In genomic region chr2:165285621-165286020, GRCm38 (mm10) we compare ENCODE assay signal across 9 mouse cellular contexts. TPM values are rescaled to one million over a fixed set of nuclear protein-coding genes. Genes with fewer than 3 reads are reported as not detected.
A peak's percentile ranks its signal among the peaks of the same experiment; 100 is the strongest.
DNase-seq lines count a peak whose midpoint lies in the region; ATAC-seq and TF ChIP-seq lines count a peak whose summit lies in the region.
"Had no signal": no experiment of that assay in that cellular context is flagged by ENCODE, and none has a peak within 500 bp of the region (broad histone marks: within the 10 kb centered on the region; RNA-seq: fewer than 3 reads in every experiment).

No protein-coding gene starts in this region.

- no peaks in the 10 kb centered on the region for H3K27me3 ChIP-seq in intestine, postnatal 0 days (replicated peaks; ENCODE audit: control insufficient read depth, insufficient read depth, low read length)
- no peaks in the 10 kb centered on the region for H3K27me3 ChIP-seq in midbrain, embryonic 16.5 days (ENCODE audit: control insufficient read depth, insufficient read depth, low read depth, low read length)

- ATAC-seq in intestine, postnatal 0 days = 0 out of 2 replicates have a peak, but pooled peaks have one; percentile 13
- ATAC-seq in monocyte, adult 5-6 weeks (replicated peaks; ENCODE audit: insufficient number of reproducible peaks, low FRiP score, low TSS enrichment, poor library complexity, severe bottlenecking) = peak; percentile 70
- no peak for ATAC-seq in midbrain, embryonic 16.5 days

- no peak overlapping the region; the same call in 1 of the 2 replicates for H3K9ac ChIP-seq in intestine, postnatal 0 days (ENCODE audit: low read depth, low read length)
- no peak overlapping the region for H3K9ac ChIP-seq in midbrain, embryonic 16.5 days (ENCODE audit: low read depth, low read length)

- TF ChIP-seq CTCF in intestine, postnatal 0 days (IDR thresholded peaks at IDR 0.05; ENCODE audit: low read depth) = no peak

- H3K4me3 ChIP-seq in intestine, postnatal 0 days (ENCODE audit: low read depth, low read length) = no peak overlapping the region
- H3K4me3 ChIP-seq in midbrain, embryonic 16.5 days (ENCODE audit: low read depth, low read length) = no peak overlapping the region

- H3K4me1 ChIP-seq in intestine, postnatal 0 days (replicated peaks; ENCODE audit: control insufficient read depth, insufficient read depth, low read length) = peaks cover 14% of the 10 kb centered on the region
- peaks cover 30% of the 10 kb centered on the region for H3K4me1 ChIP-seq in midbrain, embryonic 16.5 days (ENCODE audit: control insufficient read depth, insufficient read depth, low read length)

- 55% methylated on average over 8 of the region's 8 CpGs for WGBS in intestine, postnatal 0 days
- 91% methylated on average over 8 of the region's 8 CpGs for WGBS in midbrain, embryonic 16.5 days

- no peaks in the 10 kb centered on the region for H3K9me3 ChIP-seq in intestine, postnatal 0 days (ENCODE audit: control insufficient read depth)
- no peaks in the 10 kb centered on the region for H3K9me3 ChIP-seq in midbrain, embryonic 16.5 days (replicated peaks; ENCODE audit: control insufficient read depth, low read length, poor library complexity, severe bottlenecking)

- H3K4me2 ChIP-seq in intestine, postnatal 0 days (replicated peaks; ENCODE audit: low read depth) = peak overlapping the region; percentile 97
- H3K4me2 ChIP-seq in midbrain, embryonic 16.5 days (ENCODE audit: low read length) = no peak overlapping the region

- H3K27ac ChIP-seq in intestine, postnatal 0 days (ENCODE audit: low read depth, low read length) = peak overlapping the region; percentile 96
- no peak overlapping the region for H3K27ac ChIP-seq in midbrain, embryonic 16.5 days (ENCODE audit: low read length)

- peak; percentile 31 to 53 for DNase-seq in lung, adult 18-20 months
- DNase-seq in lung, postnatal 10 days = no peak
- DNase-seq in thymus, postnatal 4 days = peak; percentile 60
- no peak for DNase-seq in left cerebral cortex, adult 8-10 months (ENCODE audit: low spot score in 2 of 2)
- no peak for DNase-seq in adrenal gland, adult 8-10 months
- DNase-seq: heart, postnatal 36 days had no signal

- H3K36me3 ChIP-seq in intestine, postnatal 0 days (ENCODE audit: control insufficient read depth, insufficient read depth) = peaks cover 34% of the 10 kb centered on the region
- peaks cover 10% of the 10 kb centered on the region for H3K36me3 ChIP-seq in midbrain, embryonic 16.5 days (ENCODE audit: control insufficient read depth, insufficient read depth, low read length)

RNA-seq across cellular contexts. Expression of gene Slc35c2, which starts 2.0 kb away (rescaled TPM):
- polyA plus RNA-seq in intestine, postnatal 0 days (2015; fragmentation: Nextera tagmentation; extraction: Ambion mirVana) = 199 and 209 TPM in 2 replicates
- total RNA-seq in monocyte, adult 5-6 weeks (2017) = 40.2 to 52.6 TPM (median 47.2 TPM) in 3 replicates
- 10 to 100 TPM; 57.0 to 58.1 (median 57.6) TPM for total RNA-seq in left cerebral cortex, adult 8-10 months (2022)
- 68.0 and 71.9 TPM in 2 replicates for polyA plus RNA-seq in midbrain, embryonic 16.5 days (2015; fragmentation: Nextera tagmentation; extraction: Ambion mirVana)
- total RNA-seq in adrenal gland, adult 8-10 months (2022) = 10 to 100 TPM; 56.7 to 62.1 (median 58.3) TPM

RNA-seq across cellular contexts. Expression of gene Elmo2, which starts 40.7 kb away (rescaled TPM):
- polyA plus RNA-seq in intestine, postnatal 0 days (2015; fragmentation: Nextera tagmentation; extraction: Ambion mirVana) = 62.2 and 63.6 TPM in 2 replicates
- total RNA-seq in monocyte, adult 5-6 weeks (2017) = 120 to 175 TPM (median 140 TPM) in 3 replicates
- total RNA-seq in left cerebral cortex, adult 8-10 months (2022) = 100 to 1,000 TPM; 127 to 150 (median 134) TPM
- polyA plus RNA-seq in midbrain, embryonic 16.5 days (2015; fragmentation: Nextera tagmentation; extraction: Ambion mirVana) = 108 and 112 TPM in 2 replicates
- total RNA-seq in adrenal gland, adult 8-10 months (2022) = 10 to 100 TPM; 22.8 to 36.2 (median 31.4) TPM

RNA-seq across cellular contexts. Expression of gene Cdh22, which starts 51.0 kb away (rescaled TPM):
- polyA plus RNA-seq in intestine, postnatal 0 days (2015; fragmentation: Nextera tagmentation; extraction: Ambion mirVana) = 0.25 and 0.41 TPM in 2 replicates
- total RNA-seq in monocyte, adult 5-6 weeks (2017) = 0.57 to 8.1 TPM (median 2.1 TPM) in 3 replicates
- total RNA-seq in left cerebral cortex, adult 8-10 months (2022) = 10 to 100 TPM; 43.7 to 47.2 (median 44.4) TPM
- polyA plus RNA-seq in midbrain, embryonic 16.5 days (2015; fragmentation: Nextera tagmentation; extraction: Ambion mirVana) = 13.9 and 15.4 TPM in 2 replicates
- total RNA-seq in adrenal gland, adult 8-10 months (2022) = 1 to 10 TPM; 1.8 to 3.5 (median 2.5) TPM

Comparison
In these comparisons a context has a peak if more than half of its experiments do, and no peak if none do; other contexts are left out.
1. DNase-seq: peak in lung, adult 18-20 months (2 of 2) and thymus, postnatal 4 days (single experiment); none in lung, postnatal 10 days (single experiment), left cerebral cortex, adult 8-10 months (0 of 2) and adrenal gland, adult 8-10 months (single experiment).